Comparison of ENCODE assay signal across 8 mouse cellular contexts in the genomic region with DNA sequence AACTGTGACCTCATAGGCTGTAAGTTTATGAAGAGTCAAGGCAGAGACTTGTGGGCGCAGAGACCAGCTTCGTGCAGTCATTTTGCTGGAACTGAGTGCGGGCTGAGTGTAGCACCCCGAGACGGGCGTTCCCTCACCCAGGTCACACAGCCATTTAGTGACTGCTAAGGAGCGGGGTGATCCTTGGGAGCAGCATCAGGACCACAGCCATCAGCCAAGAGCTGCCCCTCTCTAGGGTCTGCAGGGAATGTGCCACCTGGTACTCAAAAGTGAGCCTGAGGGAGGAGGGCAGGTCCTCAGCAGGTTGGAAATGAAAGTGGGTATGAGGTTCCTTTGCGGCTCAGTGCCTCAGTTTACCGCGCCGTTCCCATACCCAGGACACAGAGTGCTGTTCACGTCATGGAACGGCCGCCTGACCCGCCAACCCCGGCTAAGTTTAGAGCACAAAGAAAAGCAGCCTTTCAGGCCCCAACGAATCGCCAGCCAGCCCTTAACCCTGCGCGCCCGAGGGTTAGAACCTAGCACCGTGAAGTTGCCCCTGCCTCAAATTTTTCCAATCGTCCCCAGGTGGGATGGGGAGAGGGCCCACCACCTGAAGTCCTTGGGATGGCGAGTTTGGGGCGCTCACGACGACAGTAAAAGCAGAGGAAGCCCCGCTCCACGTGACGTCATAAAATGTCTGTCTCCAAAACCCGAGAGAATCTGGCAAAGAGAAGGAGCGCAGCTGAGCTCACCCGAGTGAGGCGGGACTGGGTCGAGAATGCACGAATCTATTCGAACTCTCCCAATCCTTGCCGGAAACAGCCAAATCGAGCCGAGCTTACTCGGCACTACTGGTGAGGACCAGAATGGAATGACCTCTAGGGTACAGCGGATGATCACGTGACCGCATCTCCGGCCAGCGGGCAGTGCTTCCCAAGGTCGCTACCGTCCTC. TPM values are rescaled to one million over a fixed set of nuclear protein-coding genes. Genes with fewer than 3 reads are reported as not detected.
DNase-seq lines count a peak whose midpoint lies in the region; ATAC-seq and TF ChIP-seq lines count a peak whose summit lies in the region.

No protein-coding gene starts in this region.

- H3K79me2 ChIP-seq in heart, adult 2 months (replicated peaks; ENCODE audit: control insufficient read depth, insufficient read depth, low read length) = no peaks in the 10 kb centered on the region

- peak overlapping the region; percentile 57 for H3K4me2 ChIP-seq in intestine, postnatal 0 days (replicated peaks; ENCODE audit: low read depth)
- peak overlapping the region; percentile 64 for H3K4me2 ChIP-seq in liver, postnatal 0 days (ENCODE audit: low read depth, low read length)
- H3K4me2 ChIP-seq in neural tube, embryonic 15.5 days = peak overlapping the region; percentile 64

- H3K36me3 ChIP-seq in heart, adult 2 months (ENCODE audit: control insufficient read depth, insufficient read depth, low read length) = no peaks in the 10 kb centered on the region
- no peaks in the 10 kb centered on the region for H3K36me3 ChIP-seq in intestine, postnatal 0 days (ENCODE audit: control insufficient read depth, insufficient read depth)
- H3K36me3 ChIP-seq in liver, postnatal 0 days (replicated peaks; ENCODE audit: insufficient read depth, low read length) = no peaks in the 10 kb centered on the region
- H3K36me3 ChIP-seq in neural tube, embryonic 15.5 days = no peaks in the 10 kb centered on the region

- TF ChIP-seq CTCF in cortical plate, adult 2 months (IDR thresholded peaks at IDR 0.05; ENCODE audit: extremely low read depth, insufficient read depth, low read length) = no peak
- peak; percentile 43 for TF ChIP-seq CTCF in heart, adult 2 months (IDR thresholded peaks at IDR 0.05)
- no peak for TF ChIP-seq CTCF in intestine, postnatal 0 days (IDR thresholded peaks at IDR 0.05; ENCODE audit: low read depth)
- TF ChIP-seq CTCF in liver, postnatal 0 days (IDR thresholded peaks at IDR 0.05; ENCODE audit: low read depth) = no peak

- intact Hi-C loops in heart, adult 2 months (cut with DNase I) = no loop called here

- WGBS in heart, adult 2 months = 4% methylated on average over 48 of the region's 48 CpGs
- WGBS in intestine, postnatal 0 days = 7% methylated on average over 48 of the region's 48 CpGs
- WGBS in liver, postnatal 0 days (ENCODE audit: insufficient replicate concordance) = 6% methylated on average over 48 of the region's 48 CpGs
- WGBS in neural tube, embryonic 15.5 days = 6% methylated on average over 48 of the region's 48 CpGs

- peak overlapping the region; percentile 26 for H3K4me3 ChIP-seq in cortical plate, adult 2 months (ENCODE audit: insufficient read depth, low read length)
- peak overlapping the region; percentile 57 for H3K4me3 ChIP-seq in heart, adult 2 months
- H3K4me3 ChIP-seq in intestine, postnatal 0 days (ENCODE audit: low read depth, low read length) = peak overlapping the region; percentile 20
- peak overlapping the region; percentile 27 for H3K4me3 ChIP-seq in liver, postnatal 0 days (ENCODE audit: low read depth, low read length)
- H3K4me3 ChIP-seq in neural tube, embryonic 15.5 days (replicated peaks) = peak overlapping the region; percentile 36

- TF ChIP-seq POLR2A in cortical plate, adult 2 months (IDR thresholded peaks at IDR 0.05; ENCODE audit: extremely low read depth, insufficient read depth, low read length) = no peak
- TF ChIP-seq POLR2A in heart, adult 2 months (IDR thresholded peaks at IDR 0.05; ENCODE audit: insufficient read depth, low read depth, low read length) = peak; percentile 81

- no peaks in the 10 kb centered on the region for H3K9me3 ChIP-seq in intestine, postnatal 0 days (ENCODE audit: control insufficient read depth)
- no peaks in the 10 kb centered on the region for H3K9me3 ChIP-seq in liver, postnatal 0 days (ENCODE audit: low read length)
- no peaks in the 10 kb centered on the region for H3K9me3 ChIP-seq in neural tube, embryonic 15.5 days (replicated peaks)

- no peaks in the 10 kb centered on the region for H3K27me3 ChIP-seq in heart, adult 2 months (ENCODE audit: control insufficient read depth, insufficient read depth, low read length)
- peaks cover 38% of the 10 kb centered on the region for H3K27me3 ChIP-seq in intestine, postnatal 0 days (replicated peaks; ENCODE audit: control insufficient read depth, insufficient read depth, low read length)
- H3K27me3 ChIP-seq in liver, postnatal 0 days (ENCODE audit: insufficient read depth, low read length) = peaks cover 42% of the 10 kb centered on the region
- peaks cover 84% of the 10 kb centered on the region for H3K27me3 ChIP-seq in neural tube, embryonic 15.5 days (replicated peaks)

- TF ChIP-seq EP300 in heart, adult 2 months (IDR thresholded peaks at IDR 0.05; ENCODE audit: insufficient read depth, low read depth, low read length) = peak; percentile 68; the same call in 1 of the 2 replicates
- TF ChIP-seq EP300 in liver, postnatal 0 days (IDR thresholded peaks at IDR 0.05; ENCODE audit: low read depth) = no peak

- H3K27ac ChIP-seq in cortical plate, adult 2 months (ENCODE audit: insufficient read depth, low read length) = no peak overlapping the region
- peak overlapping the region; percentile 87 for H3K27ac ChIP-seq in heart, adult 2 months
- H3K27ac ChIP-seq in intestine, postnatal 0 days (ENCODE audit: low read depth, low read length) = no peak overlapping the region
- no peak overlapping the region for H3K27ac ChIP-seq in liver, postnatal 0 days (ENCODE audit: low read depth)
- H3K27ac ChIP-seq in neural tube, embryonic 15.5 days (replicated peaks) = no peak overlapping the region

- ATAC-seq in intestine, postnatal 0 days = no peak
- peak; percentile 77 for ATAC-seq in liver, postnatal 0 days
- peak; percentile 25; the same call in 1 of the 2 replicates for ATAC-seq in neural tube, embryonic 15.5 days (ENCODE audit: low FRiP score)

- peak; percentile 18 to 33 for DNase-seq in spleen, adult 18-20 months
- DNase-seq in spleen, adult 12 weeks (ENCODE audit: low spot score) = no peak
- peak; percentile 80 to 86 for DNase-seq in heart, adult 2 months
- peak; percentile 64 for DNase-seq in liver, postnatal 0 days
- DNase-seq in right cerebral cortex, postnatal 25 days = no peak

- peaks cover 1% of the 10 kb centered on the region; the same call in 1 of the 2 replicates for H3K4me1 ChIP-seq in cortical plate, adult 2 months (ENCODE audit: control insufficient read depth, insufficient read depth, low read length)
- H3K4me1 ChIP-seq in heart, adult 2 months (ENCODE audit: control insufficient read depth, insufficient read depth, low read length) = peaks cover 11% of the 10 kb centered on the region
- no peaks in the 10 kb centered on the region for H3K4me1 ChIP-seq in intestine, postnatal 0 days (replicated peaks; ENCODE audit: control insufficient read depth, insufficient read depth, low read length)
- peaks cover 14% of the 10 kb centered on the region for H3K4me1 ChIP-seq in liver, postnatal 0 days (ENCODE audit: insufficient read depth)
- peaks cover 18% of the 10 kb centered on the region for H3K4me1 ChIP-seq in neural tube, embryonic 15.5 days

- H3K9ac ChIP-seq in heart, adult 2 months (ENCODE audit: low read depth, low read length) = peak overlapping the region; percentile 68
- 0 out of 2 replicates have a peak overlapping the region, but pooled peaks have one; percentile 22 for H3K9ac ChIP-seq in intestine, postnatal 0 days (ENCODE audit: low read depth, low read length)
- H3K9ac ChIP-seq in liver, postnatal 0 days (replicated peaks) = peak overlapping the region; percentile 53
- peak overlapping the region; percentile 46 for H3K9ac ChIP-seq in neural tube, embryonic 15.5 days (replicated peaks)

RNA-seq across cellular contexts. Expression of gene Rab3a, which starts 10.6 kb away (rescaled TPM):
- 1,139 and 1,160 TPM in 2 replicates for polyA plus RNA-seq in cortical plate, adult 2 months (2012; rRNA removed)
- total RNA-seq in heart, adult 2 months (2021) = 10 to 100 TPM; 46.5 to 48.0 TPM
- polyA plus RNA-seq in heart, adult 2 months (2012; rRNA removed) = 89.1 and 117 TPM in 2 replicates
- 18.8 and 19.5 TPM in 2 replicates for polyA plus RNA-seq in intestine, postnatal 0 days (2015; fragmentation: Nextera tagmentation; extraction: Ambion mirVana)
- 3.2 and 3.3 TPM in 2 replicates for polyA plus RNA-seq in liver, postnatal 0 days (2015; fragmentation: Nextera tagmentation; extraction: Ambion mirVana)
- polyA plus RNA-seq in neural tube, embryonic 15.5 days (2015; fragmentation: Nextera tagmentation; extraction: Ambion mirVana) = 536 and 627 TPM in 2 replicates

RNA-seq across cellular contexts. Expression of gene Mpv17l2, which starts 16.8 kb away (rescaled TPM):
- 51.6 and 59.2 TPM in 2 replicates for polyA plus RNA-seq in cortical plate, adult 2 months (2012; rRNA removed)
- 10 to 100 TPM; 21.7 to 29.1 TPM for total RNA-seq in heart, adult 2 months (2021)
- 30.0 and 32.2 TPM in 2 replicates for polyA plus RNA-seq in heart, adult 2 months (2012; rRNA removed)
- 76.3 and 80.6 TPM in 2 replicates for polyA plus RNA-seq in intestine, postnatal 0 days (2015; fragmentation: Nextera tagmentation; extraction: Ambion mirVana)
- 36.3 and 39.9 TPM in 2 replicates for polyA plus RNA-seq in liver, postnatal 0 days (2015; fragmentation: Nextera tagmentation; extraction: Ambion mirVana)
- polyA plus RNA-seq in neural tube, embryonic 15.5 days (2015; fragmentation: Nextera tagmentation; extraction: Ambion mirVana) = 40.5 and 43.5 TPM in 2 replicates

RNA-seq across cellular contexts. Expression of gene Pde4c, which starts 20.4 kb away (rescaled TPM):
- polyA plus RNA-seq in cortical plate, adult 2 months (2012; rRNA removed) = 4.8 and 5.9 TPM in 2 replicates
- 1 to 10 TPM; 2.3 to 2.7 TPM for total RNA-seq in heart, adult 2 months (2021)
- 10.8 and 11.0 TPM in 2 replicates for polyA plus RNA-seq in heart, adult 2 months (2012; rRNA removed)
- polyA plus RNA-seq in intestine, postnatal 0 days (2015; fragmentation: Nextera tagmentation; extraction: Ambion mirVana) = 0.21 and 0.31 TPM in 2 replicates
- polyA plus RNA-seq in liver, postnatal 0 days (2015; fragmentation: Nextera tagmentation; extraction: Ambion mirVana) = 1.6 and 1.8 TPM in 2 replicates
- 0.17 and 0.40 TPM in 2 replicates for polyA plus RNA-seq in neural tube, embryonic 15.5 days (2015; fragmentation: Nextera tagmentation; extraction: Ambion mirVana)

RNA-seq across cellular contexts. Expression of gene Gm3336, which starts 25.6 kb away (rescaled TPM):
- polyA plus RNA-seq in cortical plate, adult 2 months (2012; rRNA removed) = 0.09 TPM in 1 of 2 replicates, not detected in the other
- total RNA-seq in heart, adult 2 months (2021) = not detected
- not detected in 2 replicates for polyA plus RNA-seq in heart, adult 2 months (2012; rRNA removed)
- polyA plus RNA-seq in intestine, postnatal 0 days (2015; fragmentation: Nextera tagmentation; extraction: Ambion mirVana) = 2.8 TPM in 2 replicates
- polyA plus RNA-seq in liver, postnatal 0 days (2015; fragmentation: Nextera tagmentation; extraction: Ambion mirVana) = 0.22 and 0.25 TPM in 2 replicates
- polyA plus RNA-seq in neural tube, embryonic 15.5 days (2015; fragmentation: Nextera tagmentation; extraction: Ambion mirVana) = not detected in 2 replicates

RNA-seq across cellular contexts. Expression of gene Pik3r2, which starts 32.6 kb away (rescaled TPM):
- 177 and 193 TPM in 2 replicates for polyA plus RNA-seq in cortical plate, adult 2 months (2012; rRNA removed)
- total RNA-seq in heart, adult 2 months (2021) = 10 to 100 TPM; 22.0 to 22.4 TPM
- 34.3 and 45.5 TPM in 2 replicates for polyA plus RNA-seq in heart, adult 2 months (2012; rRNA removed)
- 37.4 and 41.0 TPM in 2 replicates for polyA plus RNA-seq in intestine, postnatal 0 days (2015; fragmentation: Nextera tagmentation; extraction: Ambion mirVana)
- 8.9 and 9.0 TPM in 2 replicates for polyA plus RNA-seq in liver, postnatal 0 days (2015; fragmentation: Nextera tagmentation; extraction: Ambion mirVana)
- 97.5 and 102 TPM in 2 replicates for polyA plus RNA-seq in neural tube, embryonic 15.5 days (2015; fragmentation: Nextera tagmentation; extraction: Ambion mirVana)

Comparison
In these comparisons a context has a peak if more than half of its experiments do, and no peak if none do; other contexts are left out.
1. DNase-seq: peak in spleen, adult 18-20 months (2 of 2), heart, adult 2 months (2 of 2) and liver, postnatal 0 days (single experiment); none in spleen, adult 12 weeks (single experiment) and right cerebral cortex, postnatal 25 days (single experiment).
2. Peak in every context shown above with its lines, with median percentiles within 50 percentile points of each other: H3K4me3 ChIP-seq, H3K9ac ChIP-seq and H3K4me2 ChIP-seq.